Mouse (Mus musculus) urinary bladder, postnatal 4 days (tissue): Measurements from ENCODE around the gene Cops4.

Experiments
- DNase-seq, 2 experiments: peaks; one replicate each; pipeline ENCODE4 v3.0.0; 2021 to 2022; ENCODE audit warnings: low spot score in 2 of 2

Cops4 gene

DNA sequence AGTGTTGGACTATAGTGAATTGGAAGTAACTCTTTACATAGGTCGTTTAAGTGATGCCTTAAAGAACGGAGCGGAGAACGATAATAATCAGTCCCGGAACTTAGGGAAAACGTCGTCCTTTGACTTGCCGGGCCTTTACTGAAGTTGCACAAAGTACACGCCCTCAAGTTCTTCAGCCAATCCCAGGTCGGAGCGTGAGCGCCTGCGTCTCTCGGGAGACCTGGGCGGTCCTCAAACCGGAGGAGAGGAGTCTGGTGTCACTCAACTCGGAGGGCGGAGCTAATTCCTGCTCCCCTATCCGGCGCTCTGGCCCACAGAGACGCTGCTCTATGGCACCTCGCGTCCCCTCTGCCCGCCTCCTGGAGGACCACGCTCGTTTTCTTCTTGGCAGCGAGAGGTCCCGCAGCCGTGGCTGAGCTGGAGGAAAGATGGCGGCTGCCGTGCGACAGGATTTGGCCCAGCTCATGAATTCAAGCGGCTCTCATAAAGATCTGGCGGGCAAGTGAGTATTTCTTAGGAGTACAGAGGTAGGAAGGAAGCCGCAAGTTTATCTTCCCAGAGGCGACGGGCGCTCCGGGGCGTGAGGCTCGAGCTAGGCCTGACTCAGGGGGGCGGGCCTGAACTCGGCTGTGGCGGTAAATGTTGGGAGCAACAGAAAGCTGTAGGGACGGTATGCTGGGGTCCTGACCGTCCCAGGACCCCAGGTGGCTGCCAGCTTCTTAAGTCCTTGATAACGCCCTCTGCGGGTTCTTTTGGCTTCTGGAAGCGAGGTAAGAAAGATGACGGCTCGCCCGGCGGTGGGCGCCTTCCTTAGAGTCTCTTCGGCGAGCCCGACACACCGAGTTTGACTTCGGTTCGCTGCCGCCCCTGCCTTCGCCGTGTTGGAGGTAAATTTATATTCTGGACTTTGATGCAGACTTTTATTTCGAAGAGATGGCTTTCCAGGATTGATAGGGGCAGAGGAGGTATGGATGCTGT is at the start of gene Cops4:
Gene Cops4 (plus strand): TSS at position 261 of the 978 bp plus-strand sequence.
- DNase-seq = peak; percentile 95 to 96

DNA sequence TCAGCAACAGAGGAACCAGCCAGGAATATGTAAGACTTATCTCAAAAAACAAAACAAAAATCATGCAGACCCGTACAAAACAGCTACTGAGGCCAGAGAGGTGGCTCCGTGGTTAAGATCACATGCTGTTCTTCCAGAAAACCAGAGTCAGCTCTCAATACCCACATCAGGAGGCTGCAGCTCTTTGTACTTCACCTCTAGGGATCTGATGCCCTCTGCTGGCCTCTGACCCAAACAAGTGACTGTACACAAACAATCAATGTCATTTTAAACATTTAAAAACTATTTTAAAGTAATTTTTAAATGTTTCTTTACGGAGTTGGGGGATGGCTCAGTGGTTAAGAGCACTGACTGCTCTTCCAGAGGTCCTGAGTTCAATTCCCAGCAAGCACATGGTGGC is 41.8 kb upstream of the Cops4 start:
- no peak for DNase-seq

DNA sequence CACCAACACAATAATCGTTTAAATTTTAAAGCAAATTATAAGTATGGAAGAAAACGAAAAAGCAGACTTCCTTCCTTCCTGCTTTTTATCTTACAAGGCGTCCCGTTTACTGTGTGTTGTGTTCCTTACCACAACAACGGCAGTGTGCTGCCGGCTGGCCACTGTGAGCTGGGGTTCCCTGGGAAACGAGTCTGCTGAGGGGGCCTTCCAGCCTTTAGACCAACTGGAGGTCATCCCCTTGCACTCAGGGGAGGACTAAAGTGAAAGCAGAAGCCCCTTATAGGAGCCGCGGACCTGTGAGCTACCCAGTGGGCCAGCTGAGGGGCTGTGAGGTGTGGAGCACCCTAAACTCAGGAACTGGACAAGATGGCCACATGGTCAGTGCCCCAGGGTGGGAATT is 40.5 kb upstream of the Cops4 start:
- no peak for DNase-seq

DNA sequence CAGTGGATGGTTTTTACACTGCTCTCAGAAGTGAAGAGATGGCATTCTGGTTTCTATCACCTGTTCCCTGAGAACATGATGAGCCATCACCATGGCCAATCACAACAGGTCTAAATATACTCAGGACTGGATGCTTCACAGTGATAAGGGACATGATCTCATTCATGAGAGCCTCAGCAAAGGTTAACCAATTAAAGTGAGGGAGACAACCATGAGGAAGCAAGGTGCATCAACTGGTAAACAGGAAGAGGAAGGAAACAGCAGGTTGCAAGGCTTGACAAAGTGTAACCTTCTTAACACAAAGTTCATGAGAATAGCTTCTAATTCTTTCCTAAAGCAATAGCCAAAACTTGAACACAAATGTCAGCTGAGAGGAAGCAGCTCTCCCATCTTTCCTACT is 34.5 kb upstream of the Cops4 start:
- no peak for DNase-seq

DNA sequence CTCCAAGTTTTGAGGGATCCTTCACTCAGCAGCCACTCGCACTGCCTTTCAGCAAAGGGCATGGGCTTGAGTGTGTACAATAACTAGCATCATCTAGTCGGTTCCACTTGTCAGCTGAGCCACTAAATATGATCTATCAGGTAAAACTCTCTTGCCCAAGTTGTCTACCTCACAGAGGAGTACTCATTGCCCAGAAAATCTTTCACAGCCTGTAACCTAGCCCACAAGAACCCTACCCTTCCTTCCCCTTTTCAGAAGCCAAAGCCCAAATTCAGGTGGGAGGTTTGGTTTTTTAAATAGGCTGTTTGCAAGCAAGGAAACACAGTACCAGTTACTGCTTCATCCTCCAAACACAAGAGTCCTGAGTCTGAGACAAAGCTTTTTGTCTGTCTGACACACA is 31.0 kb upstream of the Cops4 start:
- no peak for DNase-seq

DNA sequence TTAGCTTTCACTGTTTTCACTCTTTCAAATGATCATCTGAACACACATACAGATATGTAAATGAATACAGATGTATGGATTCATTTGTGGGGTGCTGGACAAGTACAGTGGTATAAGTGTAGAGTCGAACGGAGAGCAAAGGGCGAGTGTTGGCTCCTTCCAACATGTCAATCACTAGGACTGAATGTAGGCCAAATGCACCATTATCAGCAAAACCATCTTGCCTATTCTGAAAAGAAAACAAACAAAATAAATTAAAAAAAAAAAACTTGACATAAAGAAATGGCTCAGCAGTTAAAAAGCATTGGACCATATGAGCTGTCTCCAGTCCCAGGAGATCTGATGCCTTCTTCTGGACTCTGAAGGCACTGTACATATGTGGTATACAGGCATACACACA is 29.9 kb upstream of the Cops4 start:
- DNase-seq = no peak

DNA sequence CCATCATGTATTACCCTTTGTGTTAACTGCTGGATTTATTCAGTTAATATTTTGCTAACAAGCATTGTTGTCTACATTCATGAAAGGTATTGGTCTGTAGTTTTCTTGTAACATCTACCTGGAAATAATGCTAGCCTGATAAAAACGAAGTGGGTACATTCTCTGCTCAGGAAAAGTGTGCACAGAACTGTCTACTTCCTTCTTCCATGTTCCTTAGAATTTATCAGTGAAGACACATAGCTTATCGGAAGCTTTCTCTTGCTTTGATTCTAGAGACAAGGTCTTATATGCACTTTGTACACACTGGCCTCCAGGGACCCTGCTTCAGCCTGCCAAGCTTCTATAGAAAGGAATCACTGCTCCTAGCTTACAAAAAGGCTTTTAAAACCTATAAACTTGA is 28.8 kb upstream of the Cops4 start:
- DNase-seq = no peak

DNA sequence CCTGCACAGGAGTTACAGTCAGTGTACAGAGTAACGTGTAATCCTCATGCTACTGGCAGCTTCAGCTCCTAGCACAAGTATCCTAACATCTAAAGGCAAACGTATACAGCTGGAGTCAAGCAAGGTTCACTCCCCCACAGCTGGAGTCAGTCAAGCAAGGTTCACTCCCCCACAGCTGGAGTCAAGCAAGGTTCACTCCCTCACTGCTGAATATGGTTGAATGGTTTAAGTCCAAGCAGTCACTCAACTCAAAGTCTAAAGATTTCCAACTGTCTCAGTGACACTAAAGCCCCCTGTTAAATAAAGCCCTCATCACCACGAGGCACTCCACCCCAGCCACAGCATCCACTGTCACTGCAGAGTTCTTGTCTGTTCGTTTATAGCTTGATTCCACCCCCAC is 26.4 kb upstream of the Cops4 start:
- no peak for DNase-seq

DNA sequence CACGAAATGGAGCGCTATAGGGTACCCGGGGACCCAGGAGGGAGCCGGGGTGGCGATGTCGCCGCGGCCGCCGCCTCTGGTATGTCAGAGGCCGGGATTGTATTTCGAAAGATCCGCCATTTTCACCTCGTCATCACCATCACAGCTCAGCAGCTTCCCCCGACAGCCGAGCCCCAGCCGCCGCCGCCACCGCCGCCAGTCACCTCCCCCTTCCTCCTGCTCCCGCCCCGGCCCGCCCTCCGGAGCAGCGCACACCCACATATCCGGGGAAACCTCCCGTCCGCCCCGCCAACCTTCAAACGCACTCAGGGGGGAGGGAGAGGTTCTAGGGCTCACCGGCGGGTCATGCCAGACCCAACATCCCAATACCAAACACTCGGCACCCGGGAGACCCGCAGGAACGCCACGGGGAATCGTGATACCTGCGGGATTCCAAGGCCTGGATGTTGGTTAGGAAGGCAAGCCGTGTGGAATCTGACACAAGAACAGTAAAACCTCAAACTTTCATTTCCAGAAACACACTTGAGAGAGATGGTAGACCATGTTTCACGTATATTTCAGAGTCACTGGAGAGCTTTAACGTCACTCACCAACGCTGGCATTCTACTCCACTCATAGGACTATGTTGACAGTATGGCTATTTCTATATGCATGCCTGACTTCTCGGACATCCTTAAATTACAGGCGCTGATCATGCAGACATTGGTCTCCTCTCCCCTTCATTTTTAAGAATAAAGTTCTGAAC is 19.5 kb upstream of the Cops4 start:
- peak; percentile 78 to 82 for DNase-seq

DNA sequence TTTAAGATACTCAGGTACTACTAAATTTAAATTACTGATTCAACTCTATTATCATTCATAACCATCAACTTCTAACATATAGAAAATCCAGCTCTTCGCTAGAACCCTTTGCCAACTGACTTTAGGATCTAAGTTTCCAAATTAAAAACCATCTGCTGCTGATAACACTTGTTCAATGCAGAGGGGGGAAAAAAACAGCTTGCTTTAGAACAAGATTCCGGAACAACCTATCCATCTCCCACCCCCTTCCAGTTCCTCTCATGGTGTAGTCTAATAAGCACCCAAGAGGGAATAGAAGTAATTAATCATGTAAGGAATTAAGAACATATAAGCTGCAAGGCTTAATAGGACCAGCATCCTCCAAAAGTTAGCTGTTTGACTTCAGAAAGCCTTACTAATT is 18.9 kb upstream of the Cops4 start:
- no peak for DNase-seq

DNA sequence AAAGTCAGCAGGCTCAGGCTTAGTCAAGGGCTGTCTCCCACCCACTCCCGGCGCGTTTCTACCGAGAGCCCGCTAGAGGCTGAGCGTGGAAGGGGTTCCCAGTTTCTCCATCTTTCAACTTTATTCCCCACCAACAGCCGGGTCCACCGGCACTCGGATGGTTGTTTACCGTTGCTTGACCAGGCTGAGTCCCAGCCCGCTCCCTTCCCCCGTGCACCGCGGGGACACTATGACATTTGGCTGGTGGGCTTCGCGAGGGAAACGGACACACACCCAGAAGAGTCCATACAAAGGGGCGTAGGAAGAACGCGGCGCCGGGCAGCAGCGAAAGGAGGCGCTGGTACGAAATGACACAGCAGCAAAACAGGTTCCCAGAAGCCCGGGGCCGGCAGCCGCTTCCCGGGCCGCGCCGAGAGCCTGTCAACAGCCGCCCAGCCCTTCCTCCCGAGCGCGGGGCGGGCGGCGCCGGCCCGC is 18.2 kb upstream of the Cops4 start:
- DNase-seq = peak in 1 of 2 experiments; percentile 26

DNA sequence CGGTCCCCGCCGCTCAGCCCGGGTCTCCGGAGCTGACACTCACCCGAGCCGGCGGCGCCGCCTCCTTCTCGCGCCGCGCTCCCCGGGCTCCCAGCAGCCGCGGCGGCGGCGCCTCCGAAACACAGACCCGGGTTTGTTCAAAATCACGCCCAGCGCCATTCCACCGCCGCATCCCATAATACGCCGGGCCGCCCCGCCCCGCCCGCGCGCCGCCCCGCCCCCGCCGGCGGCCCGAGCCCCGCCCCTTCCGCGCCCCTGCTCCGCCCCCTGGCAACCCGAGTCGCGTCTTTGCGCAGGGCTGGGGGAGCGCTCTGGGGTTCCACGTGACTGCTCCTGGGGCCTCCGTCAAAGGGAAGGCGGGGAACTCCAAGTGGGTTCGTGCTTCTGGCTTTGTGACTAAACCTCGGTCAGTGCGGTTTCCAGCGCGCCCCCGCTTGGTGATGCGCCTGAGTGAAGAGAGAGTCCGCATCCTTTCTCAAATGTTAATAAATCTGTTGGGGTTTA is 17.6 kb upstream of the Cops4 start, which contains the start of gene Lin54:
Gene Lin54 (minus strand): TSS at position 182 of the 504 bp plus-strand sequence.
- DNase-seq = peak; percentile 86 to 88

DNA sequence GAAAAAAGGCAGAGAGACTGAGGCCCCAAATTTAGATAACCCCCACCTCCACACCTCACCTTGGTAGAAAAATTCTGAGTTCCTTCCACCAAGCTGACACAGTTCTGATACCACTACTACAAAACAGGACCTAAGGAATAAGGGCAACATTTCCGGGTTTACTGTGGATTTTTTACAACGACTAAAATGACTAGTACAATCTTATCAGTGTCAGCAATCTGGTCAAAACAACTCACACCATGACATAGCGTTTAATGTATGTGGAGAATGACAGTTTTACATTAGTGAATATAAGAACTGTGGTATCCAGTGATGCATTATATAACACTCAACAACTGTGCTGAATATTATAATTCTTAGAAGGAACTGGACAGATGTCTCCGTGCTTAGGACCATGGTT is 16.8 kb upstream of the Cops4 start:
- DNase-seq = no peak

DNA sequence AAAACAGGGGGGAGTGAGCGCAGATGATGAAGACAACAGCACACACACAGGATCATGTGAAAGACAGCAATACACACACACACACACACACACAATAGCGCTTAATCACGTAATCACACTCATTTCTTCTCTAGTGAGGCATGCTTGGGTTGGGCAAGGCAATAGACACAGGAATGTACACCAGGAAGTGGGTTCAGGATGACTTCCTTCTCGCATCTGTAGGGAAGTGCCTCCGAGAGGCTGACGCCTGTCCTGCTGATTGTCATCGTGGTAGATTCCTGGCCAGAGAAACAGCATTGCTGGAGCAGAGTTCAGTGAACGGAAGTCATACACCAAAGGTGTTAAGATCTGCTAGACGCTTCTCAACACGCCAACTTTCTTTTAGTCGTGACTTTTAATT is 8.9 kb upstream of the Cops4 start:
- DNase-seq = no peak

DNA sequence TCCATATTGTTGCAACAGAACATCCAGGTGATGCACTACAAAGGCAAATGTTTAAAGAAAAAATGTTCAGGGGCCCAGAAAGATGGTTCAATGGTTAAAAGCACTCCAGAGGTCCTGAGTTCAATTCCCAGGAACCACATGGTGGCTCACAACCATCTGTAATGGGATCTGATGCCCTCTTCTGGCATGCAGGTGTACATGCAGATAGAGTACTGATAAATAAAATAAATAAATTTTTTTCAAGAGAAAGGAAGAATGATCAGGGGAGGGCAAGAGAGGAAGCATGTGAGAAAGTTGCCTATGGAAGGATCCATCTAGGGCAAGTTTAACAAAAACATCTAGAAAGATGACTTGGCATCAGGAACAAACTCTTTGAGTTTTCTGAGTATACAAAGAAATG is 5.5 kb upstream of the Cops4 start:
- no peak for DNase-seq

DNA sequence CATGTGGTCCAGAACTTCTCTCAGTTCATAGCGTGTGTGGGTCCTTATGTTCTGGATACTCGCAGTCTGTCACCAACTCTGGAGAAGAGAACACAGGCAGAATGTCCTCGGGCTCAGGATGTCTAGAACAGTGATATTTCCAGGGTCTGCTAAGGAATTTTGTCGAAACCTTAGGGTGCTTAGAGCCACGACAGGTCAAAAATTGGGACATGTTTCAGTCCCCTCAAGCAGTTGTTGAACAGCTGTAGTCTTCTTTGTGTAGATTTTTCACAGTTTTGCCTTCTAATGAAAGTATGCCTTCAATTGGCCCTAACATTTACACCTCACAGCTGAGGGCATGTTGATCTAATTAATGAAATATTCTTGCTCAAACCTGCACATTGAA is 910 bp downstream of the Cops4 start:
- no peak for DNase-seq

DNA sequence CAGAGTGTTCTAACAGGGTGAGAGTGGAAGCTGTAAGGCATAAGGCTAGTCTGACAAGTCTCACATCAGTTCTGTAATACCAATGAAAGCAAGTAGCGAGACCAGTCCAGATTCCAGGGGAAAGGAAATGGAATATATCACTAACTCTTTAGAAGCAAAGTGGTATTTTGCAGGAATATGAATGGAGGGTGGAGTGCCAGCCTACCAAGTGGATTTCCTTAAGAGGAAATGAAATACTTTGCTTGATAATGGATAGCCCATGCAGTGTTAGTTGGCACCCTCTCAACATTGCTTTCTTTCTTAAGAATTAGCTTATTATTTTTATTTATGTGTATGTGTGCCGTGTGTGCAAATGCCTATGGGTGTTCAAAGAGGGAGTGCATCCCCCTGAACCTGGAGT is 2.1 kb downstream of the Cops4 start:
- DNase-seq = no peak

DNA sequence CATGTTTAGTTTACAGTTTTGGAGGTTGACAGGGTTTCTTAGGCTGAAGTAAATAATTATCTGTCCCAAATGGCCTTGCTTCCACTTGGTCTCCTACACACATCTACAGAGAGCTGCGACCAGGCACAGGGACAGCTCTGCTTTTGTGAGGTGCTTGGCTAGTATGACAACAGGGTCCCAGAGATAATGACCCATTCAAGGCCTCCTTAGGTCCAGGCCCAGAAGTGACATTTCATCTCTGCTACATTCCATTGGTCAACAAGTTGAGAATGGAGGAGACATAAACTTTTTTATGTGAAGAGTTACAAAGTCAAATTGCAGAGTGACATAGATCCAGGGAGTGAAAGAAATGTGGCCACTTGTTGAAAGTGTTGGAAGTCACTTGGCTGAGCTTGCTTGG is 5.2 kb downstream of the Cops4 start:
- DNase-seq = no peak

DNA sequence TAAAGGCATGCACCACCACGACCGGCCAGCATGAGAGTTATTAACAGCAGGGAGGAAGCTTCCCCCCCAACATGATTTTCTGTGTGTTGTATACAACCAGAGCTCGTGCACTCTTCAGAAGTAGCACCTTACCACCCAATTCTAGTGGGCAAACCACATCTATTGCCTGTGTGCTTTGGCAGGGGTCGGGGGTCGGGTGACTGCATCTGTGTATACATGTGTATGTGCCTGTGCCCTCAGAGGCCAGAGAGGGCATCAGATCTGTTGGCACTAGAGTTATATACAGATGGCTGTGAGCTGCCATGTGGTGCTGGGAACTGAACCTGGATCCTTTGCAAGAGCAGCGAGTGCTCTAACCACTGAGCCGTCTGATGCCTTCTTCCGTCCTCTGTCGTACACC is 6.8 kb downstream of the Cops4 start:
- DNase-seq = no peak

DNA sequence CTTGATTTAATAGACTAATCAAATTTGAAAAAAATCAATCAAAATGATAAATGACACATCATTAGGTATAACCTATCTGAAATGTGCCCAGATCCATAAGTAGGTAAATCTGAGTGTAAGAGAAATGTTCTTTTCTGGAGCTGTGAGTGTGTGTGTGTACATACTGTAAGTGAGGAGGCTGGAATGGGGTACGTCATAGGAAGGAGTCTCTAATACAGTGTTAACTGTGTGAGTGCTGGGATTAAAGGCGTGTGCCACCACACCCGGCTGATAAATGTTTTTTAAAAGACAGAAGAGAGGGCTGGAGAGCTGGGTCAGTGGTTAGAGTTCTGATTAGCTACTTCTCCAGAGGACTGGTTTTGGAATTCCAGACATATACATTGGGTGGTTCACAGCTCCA is 7.5 kb downstream of the Cops4 start:
- no peak for DNase-seq

DNA sequence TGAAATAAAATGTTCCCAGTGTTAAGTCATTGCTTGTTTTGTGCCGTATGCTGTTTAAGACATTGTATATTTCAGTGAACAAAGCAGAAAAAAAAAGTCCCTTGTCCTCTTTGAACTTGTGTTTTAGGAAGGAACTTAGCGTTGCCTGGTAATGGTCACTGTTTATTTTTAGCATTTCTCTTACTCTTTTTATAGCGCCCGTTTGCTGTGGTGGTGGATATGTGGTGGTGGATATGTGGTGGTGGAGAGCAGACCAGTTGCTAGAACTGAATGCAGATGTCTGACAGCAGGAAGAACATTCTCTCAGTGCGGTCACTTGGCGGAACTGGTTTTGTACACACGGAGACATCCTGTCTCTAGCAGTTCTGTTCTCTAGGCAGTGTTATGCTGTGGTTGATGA is 8.1 kb downstream of the Cops4 start:
- DNase-seq = no peak

DNA sequence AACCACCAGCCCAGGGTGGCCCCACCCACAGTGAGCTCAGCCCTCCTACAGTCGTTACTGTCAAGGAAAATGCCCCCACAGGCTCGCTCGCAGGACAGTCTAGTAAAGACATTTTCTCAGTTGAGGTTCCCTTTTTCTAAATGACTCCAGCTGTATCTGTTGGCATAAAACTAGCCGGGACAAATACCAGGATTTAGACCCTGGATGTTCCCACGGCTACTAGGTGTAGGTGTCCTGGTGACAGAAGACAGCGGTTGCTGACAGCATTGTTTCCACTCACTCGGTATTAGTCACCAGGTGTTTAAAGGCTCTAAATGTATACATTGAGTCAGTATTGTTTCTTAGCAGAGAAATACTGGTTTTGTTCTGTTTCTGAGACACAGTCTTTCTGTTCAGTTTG is 17.7 kb downstream of the Cops4 start:
- DNase-seq = no peak

DNA sequence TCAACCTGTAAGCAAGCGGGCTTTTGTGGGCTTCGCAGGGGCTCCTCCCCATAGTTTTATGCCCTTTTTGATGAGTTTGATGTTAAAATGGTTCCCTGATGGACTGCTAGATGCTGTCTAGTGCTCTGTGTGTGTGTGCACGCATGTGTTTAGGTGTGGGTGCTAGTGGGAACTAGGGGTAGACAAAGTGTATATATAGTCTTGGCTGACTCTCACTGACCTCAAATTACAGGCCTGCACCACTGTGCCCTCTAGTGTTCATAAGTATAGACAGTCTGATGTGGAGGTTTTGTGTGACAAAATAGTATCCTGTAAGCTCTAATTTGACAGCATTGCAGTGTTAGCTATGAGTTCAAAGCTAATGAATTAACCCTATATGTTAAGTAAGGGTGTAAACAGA is 18.5 kb downstream of the Cops4 start:
- no peak for DNase-seq
